Mouse (Mus musculus): ENCODE data around the gene Mapkapk3.

GRCm38 (mm10) chr9:107231539-107232139 lies 58.0 kb downstream of the Mapkapk3 start, which contains the start of gene Dock3:
- TF ChIP-seq ELF1 (IDR thresholded peaks at IDR 0.05; ENCODE audit: low read depth, low read length) (no peak), USF1 (IDR thresholded peaks at IDR 0.05; ENCODE audit: low read depth, low read length) (no peak), ZC3H11A (IDR thresholded peaks at IDR 0.05; ENCODE audit: low read depth, low read length) (no peak), CTCF (conservative IDR thresholded peaks at IDR 0.05 in 1 of 2, IDR thresholded peaks at IDR 0.05 in 1 of 2; ENCODE audit: low read depth in 2 of 2, low read length in 2 of 2) (no peak), MYC (IDR thresholded peaks at IDR 0.05; ENCODE audit: low read depth, low read length) (no peak), ZNF384 (IDR thresholded peaks at IDR 0.05; ENCODE audit: low read depth, low read length) (no peak)
